Mouse (Mus musculus): ENCODE data around the gene Fbxl2. TPM values are rescaled to one million over a fixed set of nuclear protein-coding genes. Genes with fewer than 3 reads are reported as not detected.
A peak's percentile ranks its signal among the peaks of the same experiment; 100 is the strongest.

Fbxl2 gene
- polyA plus RNA-seq, 1 experiment from 2014 or later = 13.0 TPM

GRCm38 (mm10) chr9:113990547-113991248 lies 55.3 kb downstream of the Fbxl2 start:
- POLR2A ChIA-PET = interaction anchor here (0.6 kb wide), 1 partner anchor 8 kb away, joined by 4 read pairs; no protein-coding TSS in a partner anchor

DNA sequence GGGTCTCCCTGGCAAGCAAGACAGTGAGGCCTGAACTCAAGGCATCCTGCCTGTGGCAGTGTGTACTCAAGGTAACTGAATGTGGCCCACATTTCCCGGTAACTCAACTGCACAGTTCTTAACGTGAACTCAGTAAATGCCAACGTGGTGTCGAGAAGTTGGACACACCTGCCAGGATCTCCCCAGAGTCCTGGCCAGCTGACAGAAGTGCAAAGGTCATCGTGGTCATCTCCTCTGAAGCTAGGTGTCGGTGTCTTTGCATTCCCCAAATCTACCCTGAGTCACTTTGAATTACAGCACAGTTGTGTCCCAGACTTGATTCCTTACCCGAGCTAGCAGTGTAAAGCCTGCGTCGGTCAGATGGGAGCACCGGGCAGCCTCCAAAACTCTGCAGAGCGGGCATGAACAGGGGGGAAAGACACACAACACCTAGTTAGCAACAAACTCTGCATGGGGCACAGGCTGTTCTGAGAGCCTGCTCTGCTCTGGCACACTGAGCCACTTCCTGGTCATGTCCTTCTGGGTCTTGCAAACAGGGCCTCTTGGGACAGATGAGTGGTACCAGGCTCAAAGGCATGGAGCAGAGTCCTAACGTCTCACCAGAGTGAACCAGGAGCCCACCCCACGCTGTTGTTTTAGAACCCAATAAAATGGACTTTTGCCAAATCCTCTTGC lies 60.9 kb downstream of the Fbxl2 start:
- CTCF ChIA-PET = no interaction called here
- no peaks in the 10 kb centered on the region for H3K27me3 ChIP-seq
- ATAC-seq = peak; percentile 19
- DNase-seq (ENCODE audit: low read depth, low spot score) = no peak
- POLR2A ChIA-PET = interaction anchor here (1.2 kb wide), 1 partner anchor 53 kb away, joined by 3 read pairs; no protein-coding TSS in a partner anchor
- TF ChIP-seq CTCF (IDR thresholded peaks at IDR 0.05) = no peak
- in situ Hi-C loops (cut with MboI; ENCODE audit: low pct_unique_long_range_greater_than_20kb) = loop anchor here (5.0 kb wide), 1 partner anchor 57 kb away; no protein-coding TSS in a partner anchor

More at GRCm38 (mm10) chr9:113990547-113991248, 55.3 kb downstream of the Fbxl2 start:
- CTCF ChIA-PET = interaction anchor here (1.1 to 2.5 kb wide), 5 partner anchors 10 to 60 kb away, joined by 3 to 14 read pairs (median 5); partner anchors contain the start of gene Fbxl2
- H3K27me3 ChIP-seq = no peaks in the 10 kb centered on the region
- peak; percentile 93 for TF ChIP-seq CTCF (IDR thresholded peaks at IDR 0.05)
- no peak for DNase-seq (ENCODE audit: low read depth, low spot score)
- peak; percentile 86 for ATAC-seq
- in situ Hi-C loops (cut with MboI; ENCODE audit: low pct_unique_long_range_greater_than_20kb) = loop anchor here (5.0 kb wide), 1 partner anchor 122 kb away; no protein-coding TSS in a partner anchor

- H3K27me3 ChIP-seq = no peaks in the 10 kb centered on the region
- DNase-seq (ENCODE audit: low read depth, low spot score) (no peak), ATAC-seq (no peak)
- in situ Hi-C loops (cut with MboI; ENCODE audit: low pct_unique_long_range_greater_than_20kb) = no loop called here
- ChIA-PET POLR2A (no interaction called here), CTCF (no interaction called here)
- TF ChIP-seq CTCF (IDR thresholded peaks at IDR 0.05) = no peak
Measured at GRCm38 (mm10) chr9:113982883-113983670, 62.9 kb downstream of the Fbxl2 start.

GRCm38 (mm10) chr9:113982451-113982850 lies 63.5 kb downstream of the Fbxl2 start:
- in situ Hi-C loops (cut with MboI; ENCODE audit: low pct_unique_long_range_greater_than_20kb) = no loop called here
- TF ChIP-seq CTCF (IDR thresholded peaks at IDR 0.05) = no peak
- ChIA-PET CTCF (no interaction called here), POLR2A (no interaction called here)
- no peaks in the 10 kb centered on the region for H3K27me3 ChIP-seq
- no peak for DNase-seq (ENCODE audit: low read depth, low spot score)
- ATAC-seq = no peak

DNA sequence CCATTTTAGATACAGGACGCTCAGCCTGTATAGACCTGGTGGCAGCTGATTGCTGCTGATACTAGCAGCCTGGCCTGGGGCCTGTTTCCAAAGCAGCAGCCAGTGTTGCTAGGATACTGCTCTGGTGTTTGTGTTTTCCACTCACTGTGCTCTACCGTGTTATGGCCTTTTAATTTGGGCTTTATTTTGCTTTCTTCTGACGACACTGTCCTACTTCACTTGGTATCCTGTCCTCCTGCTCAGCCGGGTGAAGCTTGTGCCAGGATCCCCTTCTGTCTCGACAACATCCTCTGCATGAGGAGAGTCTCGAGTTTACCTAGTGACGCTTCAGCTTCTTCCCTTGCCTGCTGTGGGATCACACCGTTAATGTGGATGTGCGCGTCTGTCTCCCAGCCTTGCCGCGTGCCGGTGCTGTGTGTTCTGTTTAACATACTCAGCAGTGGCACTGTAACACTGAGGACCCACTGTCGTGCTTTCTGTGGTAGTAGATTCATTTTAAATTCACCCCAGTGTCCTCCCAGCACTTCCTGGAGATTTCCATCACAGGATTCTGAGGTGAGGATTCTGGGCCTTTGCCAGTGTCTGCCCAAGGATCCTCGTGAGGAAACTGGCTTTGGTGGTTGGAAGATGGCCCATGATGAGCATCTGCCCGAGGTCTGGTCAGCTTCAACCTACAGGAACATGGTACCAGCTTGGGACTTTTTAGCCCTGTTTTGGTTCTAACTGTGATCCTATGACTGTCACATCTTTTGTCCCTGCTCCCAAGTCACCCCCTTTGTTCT lies 64.7 kb downstream of the Fbxl2 start:
- POLR2A ChIA-PET = no interaction called here
- CTCF ChIA-PET = no interaction called here
- DNase-seq (ENCODE audit: low read depth, low spot score) (no peak), ATAC-seq (peak; percentile 15)
- no peak for TF ChIP-seq CTCF (IDR thresholded peaks at IDR 0.05)
- H3K27me3 ChIP-seq = no peaks in the 10 kb centered on the region
- in situ Hi-C loops (cut with MboI; ENCODE audit: low pct_unique_long_range_greater_than_20kb) = no loop called here

GRCm38 (mm10) chr9:113979356-113979755 lies 66.6 kb downstream of the Fbxl2 start:
- CTCF ChIA-PET = no interaction called here
- no peak for TF ChIP-seq CTCF (IDR thresholded peaks at IDR 0.05)
- no peaks in the 10 kb centered on the region for H3K27me3 ChIP-seq
- POLR2A ChIA-PET = no interaction called here
- in situ Hi-C loops (cut with MboI; ENCODE audit: low pct_unique_long_range_greater_than_20kb) = no loop called here
- DNase-seq (ENCODE audit: low read depth, low spot score) = no peak
- no peak for ATAC-seq

DNA sequence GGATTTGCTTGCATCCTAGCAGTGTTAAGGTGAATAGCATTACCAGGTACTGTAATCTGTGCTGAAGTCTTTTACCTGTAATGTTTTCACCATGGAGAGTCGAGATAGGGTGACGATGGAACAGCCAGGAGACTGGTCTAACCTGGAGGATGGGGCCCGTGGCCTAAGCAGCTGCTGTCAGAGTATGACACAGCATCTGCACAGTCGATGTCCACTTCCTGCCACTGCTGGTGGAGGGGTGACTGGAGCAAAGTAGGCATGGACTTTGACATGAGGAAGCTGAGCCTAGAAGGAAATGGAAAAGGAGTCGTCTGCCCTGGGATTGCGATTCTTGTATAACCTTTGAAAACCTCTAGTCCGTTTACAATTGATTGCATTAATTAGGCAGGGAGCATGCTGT lies 67.3 kb downstream of the Fbxl2 start:
- no peak for ATAC-seq
- POLR2A ChIA-PET = interaction anchor here (0.9 kb wide), 1 partner anchor 14 kb away, joined by 3 read pairs; no protein-coding TSS in a partner anchor
- in situ Hi-C loops (cut with MboI; ENCODE audit: low pct_unique_long_range_greater_than_20kb) = no loop called here
- CTCF ChIA-PET = no interaction called here
- TF ChIP-seq CTCF (IDR thresholded peaks at IDR 0.05) = no peak
- no peaks in the 10 kb centered on the region for H3K27me3 ChIP-seq
- DNase-seq (ENCODE audit: low read depth, low spot score) = no peak

DNA sequence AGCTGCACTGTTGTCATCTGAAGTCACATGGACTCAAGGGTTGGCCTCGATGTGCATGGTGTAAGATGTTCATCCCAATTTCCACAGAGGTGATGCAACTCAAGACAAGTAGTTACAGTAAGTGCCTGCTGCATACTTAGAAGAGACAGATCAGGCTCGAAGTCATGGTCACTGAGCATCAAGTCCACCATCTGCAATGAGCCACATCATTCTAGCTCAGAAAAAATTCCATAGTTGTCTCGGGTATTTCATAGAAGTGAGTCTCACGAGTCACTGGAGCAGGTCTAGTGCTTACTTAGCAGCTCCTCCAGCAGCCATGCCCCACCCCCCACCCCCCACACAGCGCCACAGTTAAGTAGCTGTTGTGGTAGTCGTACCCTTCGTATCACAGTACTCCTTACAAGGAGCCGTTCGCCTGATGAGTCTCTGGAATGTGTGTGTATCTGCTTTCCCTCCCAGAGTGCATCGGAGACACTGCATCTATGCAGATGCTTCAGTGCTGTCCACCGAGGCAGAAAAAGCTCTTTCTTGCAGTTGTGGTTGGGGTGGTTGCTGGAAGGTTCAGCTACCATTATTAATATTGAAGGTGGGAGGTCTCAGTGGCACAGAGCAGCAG lies 68.7 kb downstream of the Fbxl2 start:
- peak; percentile 84 for DNase-seq (ENCODE audit: low read depth, low spot score)
- no peaks in the 10 kb centered on the region for H3K27me3 ChIP-seq
- POLR2A ChIA-PET = interaction anchor here (0.6 to 0.9 kb wide), 3 partner anchors 12 to 30 kb away, joined by 3 read pairs; no protein-coding TSS in a partner anchor
- peak; percentile 87 for ATAC-seq
- no peak for TF ChIP-seq CTCF (IDR thresholded peaks at IDR 0.05)
- in situ Hi-C loops (cut with MboI; ENCODE audit: low pct_unique_long_range_greater_than_20kb) = no loop called here
- CTCF ChIA-PET = interaction anchor here (1.0 to 1.4 kb wide), 2 partner anchors 11 to 40 kb away, joined by 3 to 4 read pairs; no protein-coding TSS in a partner anchor

DNA sequence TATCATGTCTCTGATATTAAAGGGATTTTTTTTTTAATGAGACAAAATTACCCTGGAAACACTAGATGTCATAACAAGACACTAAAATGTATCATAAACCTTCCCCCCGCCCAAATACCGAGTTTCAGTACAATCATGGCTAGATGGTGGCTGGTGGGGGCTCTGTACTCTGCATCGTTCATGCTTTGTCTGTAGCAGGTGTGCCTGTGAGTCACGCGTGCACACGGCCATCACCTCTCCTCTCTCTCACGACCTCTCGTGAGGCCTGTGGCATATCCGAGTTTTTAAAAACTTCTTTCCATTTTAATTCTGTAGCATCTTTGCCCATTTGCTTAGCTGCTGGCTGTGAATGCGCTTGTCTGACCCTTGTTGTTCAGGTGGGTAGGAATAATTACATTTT lies 69.7 kb downstream of the Fbxl2 start:
- no peak for TF ChIP-seq CTCF (IDR thresholded peaks at IDR 0.05)
- ChIA-PET CTCF (interaction anchor here (1.4 kb wide), 1 partner anchor 10 kb away, joined by 4 read pairs; no protein-coding TSS in a partner anchor), POLR2A (no interaction called here)
- in situ Hi-C loops (cut with MboI; ENCODE audit: low pct_unique_long_range_greater_than_20kb) = no loop called here
- ATAC-seq (no peak), DNase-seq (ENCODE audit: low read depth, low spot score) (no peak)
- H3K27me3 ChIP-seq = no peaks in the 10 kb centered on the region

All from Patski (cell line).